Mouse (Mus musculus) midbrain, embryonic 11.5 days (tissue): ENCODE measurements around the gene Lsm11. TPM values are rescaled to one million over a fixed set of nuclear protein-coding genes. Genes with fewer than 3 reads are reported as not detected.

Experiments
- ATAC-seq: fragments of 200-750 bp; cut with Nextera tagmentation; 2 replicates; pipeline ENCODE4 v1.8.0; 2017; ENCODE audit warnings: moderate TSS enrichment, moderate library complexity; ENCODE audit not compliant: low FRiP score
- DNase-seq: peaks from one replicate; pipeline ENCODE4 v3.0.0; 2015; ENCODE audit warnings: low spot score; ENCODE audit errors: missing footprints
- H3K27ac ChIP-seq: fragments of 300-500 bp; sonication (generic); 2 replicates; pipeline ENCODE4 v1.5.1; 2014; ENCODE audit warnings: low read depth, low read length
- H3K27me3 ChIP-seq: fragments of 300-500 bp; sonication (generic); 2 replicates; pipeline ENCODE4 v1.6.1; 2014; ENCODE audit warnings: mild to moderate bottlenecking, low read length, moderate library complexity, mixed read lengths; ENCODE audit not compliant: control insufficient read depth, insufficient read depth
- H3K36me3 ChIP-seq: fragments of 300-500 bp; sonication (generic); 2 replicates; pipeline ENCODE4 v1.6.1; 2014; ENCODE audit warnings: mild to moderate bottlenecking, low read length, moderate library complexity, mixed read lengths; ENCODE audit not compliant: control insufficient read depth, insufficient read depth
- H3K4me1 ChIP-seq: fragments of 300-500 bp; sonication (generic); 2 replicates; pipeline ENCODE4 v1.6.1; 2014; ENCODE audit warnings: low read length; ENCODE audit not compliant: control insufficient read depth, insufficient read depth
- H3K4me2 ChIP-seq: fragments of 300-500 bp; sonication (generic); 2 replicates; pipeline ENCODE4 v1.6.1; 2014; ENCODE audit warnings: mild to moderate bottlenecking, moderate library complexity
- H3K4me3 ChIP-seq: fragments of 300-500 bp; sonication (generic); 2 replicates; pipeline ENCODE4 v1.5.1; 2014; ENCODE audit warnings: low read depth, low read length
- H3K9ac ChIP-seq: fragments of 300-500 bp; sonication (generic); 2 replicates; pipeline ENCODE4 v1.6.1; 2014; ENCODE audit warnings: low read length
- H3K9me3 ChIP-seq: fragments of 300-500 bp; sonication (generic); 2 replicates; pipeline ENCODE4 v1.6.1; 2016; ENCODE audit warnings: low read length; ENCODE audit not compliant: control insufficient read depth
- WGBS: fragments of 180-500 bp; shearing (Covaris S2); extraction: QIAGEN DNeasy Blood & Tissue Kit; methylation state at CpG from one replicate; pipeline ENCODE4 v1.1.7; 2014; 5-methylcytosine and 5-hydroxymethylcytosine counted together
- polyA plus RNA-seq: library from polyadenylated mRNA; unstranded; fragments of >200 nt; fragmentation: Nextera tagmentation; extraction: Ambion mirVana; gene quantifications from 2 replicates; pipeline ENCODE4 v1.2.1, GENCODE M21; 2014

Lsm11 gene
- polyA plus RNA-seq, 1 experiment from 2014 or later: 13.0 TPM

DNA sequence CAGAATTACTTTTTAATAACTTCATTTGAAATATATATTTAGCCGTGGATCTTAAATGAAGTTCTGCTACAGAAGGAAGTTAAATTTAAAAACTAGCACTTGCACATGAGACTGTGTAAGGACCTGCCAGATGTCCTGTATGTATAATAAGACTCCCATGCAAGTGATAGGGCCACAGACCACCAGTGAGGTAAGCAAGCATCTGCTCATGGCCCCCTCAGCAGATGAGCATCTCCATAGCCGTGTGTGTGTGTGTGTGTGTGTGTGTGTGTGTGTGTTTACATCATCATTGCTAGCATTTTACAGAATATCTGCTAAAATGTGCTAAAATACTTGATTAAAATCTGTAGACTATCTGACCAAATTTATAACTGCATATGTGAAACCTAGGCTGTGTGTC, 47.3 kb downstream of the Lsm11 start:
- DNase-seq (no peak), ATAC-seq (no peak)
- Histone ChIP-seq H3K27ac (no peak overlapping the region), H3K4me1 (no peaks in the 10 kb centered on the region), H3K9ac (no peak overlapping the region), H3K4me2 (no peak overlapping the region), H3K4me3 (no peak overlapping the region), H3K9me3 (no peaks in the 10 kb centered on the region), H3K36me3 (peaks cover 13% of the 10 kb centered on the region; the same call in 1 of the 2 replicates), H3K27me3 (no peaks in the 10 kb centered on the region)
- 78% methylated on average over 2 of the region's 2 CpGs for WGBS

DNA sequence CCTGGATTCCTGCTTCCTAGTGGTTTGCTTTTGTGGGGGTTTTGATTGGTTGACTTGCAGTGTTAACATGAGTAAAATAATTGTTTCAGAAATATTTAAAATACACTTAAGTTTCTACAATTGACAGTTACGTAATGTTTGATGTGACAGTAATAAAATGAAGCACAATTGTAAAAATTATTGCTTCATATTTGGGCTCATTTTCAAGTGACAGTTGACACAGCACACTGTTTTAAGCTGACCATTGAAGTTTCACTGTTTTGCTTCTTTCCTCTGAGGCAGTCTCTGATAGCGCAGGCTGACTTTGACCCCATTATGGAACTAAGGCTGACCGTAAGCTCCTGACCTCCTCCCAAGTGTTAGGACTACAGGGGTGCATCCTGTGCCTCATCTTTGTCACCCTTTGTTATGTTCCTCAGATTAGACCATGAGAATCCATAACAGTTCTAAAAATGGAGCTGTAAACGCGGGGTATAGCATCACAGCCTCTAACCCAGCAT, 51.8 kb downstream of the Lsm11 start:
- H3K4me1 ChIP-seq: no peaks in the 10 kb centered on the region
- no peak overlapping the region for H3K4me2 ChIP-seq
- H3K36me3 ChIP-seq: peaks cover 13% of the 10 kb centered on the region; the same call in 1 of the 2 replicates
- ATAC-seq (no peak), DNase-seq (no peak)
- H3K9me3 ChIP-seq: no peaks in the 10 kb centered on the region
- WGBS: 96% methylated on average over 5 of the region's 5 CpGs
- H3K27ac ChIP-seq: no peak overlapping the region
- no peak overlapping the region for H3K4me3 ChIP-seq
- H3K27me3 ChIP-seq: no peaks in the 10 kb centered on the region
- no peak overlapping the region for H3K9ac ChIP-seq

DNA sequence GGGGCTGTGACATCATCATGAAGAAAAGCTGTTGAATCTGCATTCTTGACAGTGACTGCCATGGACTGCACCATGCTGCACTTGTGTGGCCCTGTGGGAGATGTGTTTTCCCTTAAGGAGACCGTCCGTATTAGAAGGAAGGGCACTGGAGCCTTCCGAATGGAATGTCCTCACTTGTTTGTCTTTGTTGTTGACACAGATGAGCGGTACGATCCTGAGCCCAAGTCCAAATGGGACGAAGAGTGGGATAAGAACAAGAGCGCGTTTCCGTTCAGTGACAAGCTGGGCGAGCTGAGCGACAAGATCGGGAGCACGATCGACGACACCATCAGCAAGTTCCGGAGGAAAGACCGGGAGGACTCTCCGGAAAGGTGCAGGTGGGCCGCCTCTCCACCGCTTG, 54.3 kb downstream of the Lsm11 start:
- Histone ChIP-seq H3K4me2 (no peak overlapping the region), H3K4me1 (peaks cover 5% of the 10 kb centered on the region), H3K9me3 (no peaks in the 10 kb centered on the region), H3K27ac (no peak overlapping the region), H3K27me3 (no peaks in the 10 kb centered on the region), H3K9ac (no peak overlapping the region), H3K36me3 (peaks cover 15% of the 10 kb centered on the region; the same call in 1 of the 2 replicates), H3K4me3 (no peak overlapping the region)
- DNase-seq (no peak), ATAC-seq (no peak)
- 87% methylated on average over 20 of the region's 20 CpGs for WGBS

DNA sequence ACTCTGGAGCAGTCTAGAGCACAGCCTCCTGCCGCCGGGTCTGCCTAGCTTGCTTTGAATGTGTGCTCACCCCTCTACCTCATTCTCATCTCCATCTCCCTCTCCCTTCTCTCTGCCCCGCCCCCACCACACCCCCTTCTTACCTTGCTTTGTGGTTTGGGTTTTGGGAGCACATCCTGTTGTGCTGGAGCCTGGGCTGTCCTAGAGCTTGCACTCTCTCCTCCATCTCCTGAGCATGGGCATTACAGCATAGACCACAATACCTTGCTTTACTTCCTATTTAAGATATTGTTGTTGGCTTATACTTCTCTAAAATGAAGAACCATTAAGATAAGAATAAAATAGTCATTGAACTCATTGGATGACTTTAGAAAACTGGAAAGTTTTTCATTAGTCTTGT, 54.8 kb downstream of the Lsm11 start:
- peaks cover 15% of the 10 kb centered on the region; the same call in 1 of the 2 replicates for H3K36me3 ChIP-seq
- peaks cover 5% of the 10 kb centered on the region for H3K4me1 ChIP-seq
- WGBS: 90% methylated on average over 3 of the region's 3 CpGs
- DNase-seq (no peak), ATAC-seq (no peak)
- no peak overlapping the region for H3K4me3 ChIP-seq
- no peak overlapping the region for H3K27ac ChIP-seq
- no peaks in the 10 kb centered on the region for H3K27me3 ChIP-seq
- no peaks in the 10 kb centered on the region for H3K9me3 ChIP-seq
- no peak overlapping the region for H3K9ac ChIP-seq
- H3K4me2 ChIP-seq: no peak overlapping the region

DNA sequence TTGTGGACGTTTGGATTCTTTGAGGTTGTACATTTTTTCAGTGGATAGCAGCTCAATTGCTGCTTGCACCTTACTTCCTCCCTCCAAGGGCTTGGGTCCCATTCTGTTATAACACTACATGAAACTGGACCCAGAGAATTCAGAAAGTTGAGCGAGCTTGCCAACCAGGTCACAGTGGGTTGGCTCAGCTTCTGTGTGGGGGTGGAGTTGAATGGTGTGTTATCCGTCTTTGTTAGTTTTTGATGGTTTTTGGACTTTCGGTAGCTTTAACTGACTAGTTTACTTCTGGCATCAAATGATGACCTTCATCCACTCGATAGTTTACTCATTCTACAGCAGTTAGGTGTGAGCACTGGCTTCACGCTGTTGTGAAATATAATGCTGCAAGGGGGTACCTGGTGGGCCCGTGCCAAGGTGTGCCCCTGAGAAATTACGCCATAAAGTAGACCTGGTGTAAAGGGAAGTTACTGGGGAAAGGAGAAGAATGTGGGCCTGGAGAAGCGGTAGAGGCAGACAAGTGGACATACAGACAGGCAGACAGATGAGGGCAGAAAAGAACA, 56.2 kb downstream of the Lsm11 start:
- 92% methylated on average over 9 of the region's 9 CpGs for WGBS
- Histone ChIP-seq H3K36me3 (peaks cover 5% of the 10 kb centered on the region; the same call in 1 of the 2 replicates), H3K9me3 (no peaks in the 10 kb centered on the region), H3K27ac (no peak overlapping the region), H3K9ac (no peak overlapping the region), H3K4me2 (no peak overlapping the region), H3K27me3 (no peaks in the 10 kb centered on the region), H3K4me3 (no peak overlapping the region), H3K4me1 (peaks cover 5% of the 10 kb centered on the region)
- ATAC-seq (no peak), DNase-seq (no peak)

DNA sequence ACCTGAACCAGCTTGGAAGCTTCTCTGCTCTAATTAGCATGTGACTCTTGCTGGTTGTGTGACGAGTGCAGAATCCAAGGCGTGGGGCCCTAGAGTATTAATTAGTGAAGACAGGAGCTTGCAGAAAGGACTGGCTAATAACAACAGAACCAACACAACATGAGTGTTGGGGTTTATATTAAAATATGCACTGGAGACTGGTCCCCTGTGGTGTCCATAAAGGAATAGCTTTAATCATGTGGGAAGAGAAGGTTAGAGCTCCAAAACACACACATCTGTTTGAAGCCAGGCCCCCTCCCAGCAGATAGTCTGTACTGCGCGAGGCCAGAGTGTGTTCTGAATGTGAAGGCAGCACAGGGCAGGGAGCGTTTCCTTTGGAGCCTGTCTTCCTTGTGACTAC, 58.1 kb downstream of the Lsm11 start:
- peaks cover 5% of the 10 kb centered on the region; the same call in 1 of the 2 replicates for H3K36me3 ChIP-seq

DNA sequence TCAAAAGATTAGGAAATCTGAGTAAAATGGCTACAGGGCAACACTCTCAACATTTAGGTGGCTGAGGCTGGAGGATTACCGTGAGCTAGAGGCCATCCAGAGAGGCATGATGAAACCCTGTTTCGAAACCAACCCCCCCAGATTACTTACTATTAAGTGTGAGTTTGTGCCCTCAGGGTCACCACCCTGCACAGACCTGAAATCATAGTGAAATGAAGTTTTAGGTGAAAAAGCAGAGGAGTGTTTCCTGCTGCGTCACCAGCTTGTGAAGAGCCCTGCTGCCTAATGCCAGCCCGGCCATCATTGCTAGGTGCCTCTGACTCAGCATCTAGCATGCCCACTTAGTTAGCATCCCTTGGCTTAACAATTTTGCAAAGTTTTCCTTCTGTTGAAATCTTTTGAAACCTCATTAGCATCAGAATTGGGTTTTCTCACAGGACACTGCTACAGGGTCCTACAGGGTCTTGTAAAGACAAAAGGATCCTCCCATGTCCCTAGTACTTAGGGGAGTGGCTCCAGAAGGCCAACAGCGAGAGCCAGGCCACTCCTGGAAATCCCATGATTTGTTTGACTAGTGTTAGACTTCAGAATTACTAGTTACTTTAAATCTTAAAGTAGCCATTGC, 59.0 kb downstream of the Lsm11 start:
- no peak overlapping the region for H3K4me2 ChIP-seq
- DNase-seq (no peak), ATAC-seq (no peak)
- peaks cover 5% of the 10 kb centered on the region for H3K4me1 ChIP-seq
- 71% methylated on average over 5 of the region's 5 CpGs for WGBS
- no peak overlapping the region for H3K9ac ChIP-seq
- no peaks in the 10 kb centered on the region for H3K9me3 ChIP-seq
- peaks cover 5% of the 10 kb centered on the region; the same call in 1 of the 2 replicates for H3K36me3 ChIP-seq
- no peak overlapping the region for H3K4me3 ChIP-seq
- no peaks in the 10 kb centered on the region for H3K27me3 ChIP-seq
- H3K27ac ChIP-seq: no peak overlapping the region

More for the DNA sequence above, 58.1 kb downstream of the Lsm11 start:
- Histone ChIP-seq H3K9me3 (no peaks in the 10 kb centered on the region), H3K4me3 (no peak overlapping the region), H3K27me3 (no peaks in the 10 kb centered on the region), H3K4me1 (peaks cover 5% of the 10 kb centered on the region), H3K9ac (no peak overlapping the region), H3K27ac (no peak overlapping the region), H3K4me2 (no peak overlapping the region)
- DNase-seq (no peak), ATAC-seq (peak; percentile 64; the same call in 1 of the 2 replicates)
- 83% methylated on average over 5 of the region's 5 CpGs for WGBS

DNA sequence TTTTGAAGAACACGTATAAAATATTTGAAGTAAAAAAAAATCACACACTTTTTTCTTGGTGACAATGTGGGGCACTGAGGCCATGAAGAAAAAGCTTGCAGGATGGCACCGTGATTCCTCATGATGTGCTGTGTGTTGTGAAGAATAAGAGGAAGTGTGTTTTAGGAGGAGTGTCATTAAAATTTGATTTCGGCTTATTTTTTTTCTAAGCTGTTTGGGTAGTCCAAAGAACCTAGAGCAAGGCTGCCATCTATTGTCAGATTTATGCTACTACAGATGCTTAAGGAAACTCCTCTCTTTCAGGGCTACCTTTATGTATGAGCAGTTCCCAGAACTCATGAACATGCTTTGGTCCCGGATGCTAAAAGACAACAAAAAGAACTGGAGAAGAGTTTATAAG, 60.7 kb downstream of the Lsm11 start:
- no peaks in the 10 kb centered on the region for H3K9me3 ChIP-seq
- H3K4me2 ChIP-seq: no peak overlapping the region
- 0 out of 2 replicates have a peak, but pooled peaks cover 2% of the 10 kb centered on the region for H3K36me3 ChIP-seq
- DNase-seq: peak; percentile 92
- H3K27ac ChIP-seq: no peak overlapping the region
- H3K4me3 ChIP-seq: no peak overlapping the region
- no peaks in the 10 kb centered on the region for H3K27me3 ChIP-seq
- ATAC-seq: no peak
- H3K4me1 ChIP-seq: peaks cover 5% of the 10 kb centered on the region
- H3K9ac ChIP-seq: no peak overlapping the region
- whole genome bisulfite sequencing: 71% methylated on average over 4 of the region's 4 CpGs

DNA sequence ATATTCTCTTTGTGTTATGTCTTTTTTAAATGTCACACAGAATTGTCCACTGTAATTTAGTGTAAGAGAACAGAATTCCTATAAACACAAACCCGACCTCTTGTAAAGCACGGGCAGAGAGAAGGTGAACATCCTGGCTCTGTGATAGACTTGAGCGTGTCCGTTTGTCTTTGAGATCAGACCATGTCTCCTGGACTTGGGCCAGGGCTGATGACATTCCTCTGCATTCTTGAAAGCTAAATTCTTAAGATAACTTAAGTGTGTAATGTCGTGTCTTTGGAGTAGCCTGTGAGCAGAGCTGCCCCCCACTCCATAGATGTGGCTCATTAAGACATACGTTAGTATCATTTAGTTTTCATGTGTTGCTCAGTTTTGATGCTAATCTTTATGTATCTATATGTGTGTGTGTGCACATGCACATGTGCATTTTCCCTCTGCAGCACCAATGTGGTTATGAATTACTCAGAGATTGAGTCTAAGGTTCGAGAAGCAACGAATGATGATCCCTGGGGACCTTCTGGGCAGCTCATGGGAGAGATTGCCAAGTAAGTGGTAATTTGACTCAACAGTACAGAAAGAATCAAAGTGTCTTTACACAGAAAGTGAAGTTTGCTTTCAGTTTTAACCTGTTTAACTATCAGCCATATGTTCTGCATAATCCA, 61.3 kb downstream of the Lsm11 start:
- DNase-seq (no peak), ATAC-seq (no peak)
- Histone ChIP-seq H3K9ac (no peak overlapping the region), H3K27ac (no peak overlapping the region), H3K36me3 (0 out of 2 replicates have a peak, but pooled peaks cover 2% of the 10 kb centered on the region), H3K4me2 (no peak overlapping the region), H3K4me1 (peaks cover 5% of the 10 kb centered on the region), H3K4me3 (no peak overlapping the region), H3K27me3 (no peaks in the 10 kb centered on the region), H3K9me3 (no peaks in the 10 kb centered on the region)
- WGBS: 70% methylated on average over 8 of the region's 8 CpGs
